Mouse (Mus musculus): ENCODE results near the gene Scamp1.

DNA sequence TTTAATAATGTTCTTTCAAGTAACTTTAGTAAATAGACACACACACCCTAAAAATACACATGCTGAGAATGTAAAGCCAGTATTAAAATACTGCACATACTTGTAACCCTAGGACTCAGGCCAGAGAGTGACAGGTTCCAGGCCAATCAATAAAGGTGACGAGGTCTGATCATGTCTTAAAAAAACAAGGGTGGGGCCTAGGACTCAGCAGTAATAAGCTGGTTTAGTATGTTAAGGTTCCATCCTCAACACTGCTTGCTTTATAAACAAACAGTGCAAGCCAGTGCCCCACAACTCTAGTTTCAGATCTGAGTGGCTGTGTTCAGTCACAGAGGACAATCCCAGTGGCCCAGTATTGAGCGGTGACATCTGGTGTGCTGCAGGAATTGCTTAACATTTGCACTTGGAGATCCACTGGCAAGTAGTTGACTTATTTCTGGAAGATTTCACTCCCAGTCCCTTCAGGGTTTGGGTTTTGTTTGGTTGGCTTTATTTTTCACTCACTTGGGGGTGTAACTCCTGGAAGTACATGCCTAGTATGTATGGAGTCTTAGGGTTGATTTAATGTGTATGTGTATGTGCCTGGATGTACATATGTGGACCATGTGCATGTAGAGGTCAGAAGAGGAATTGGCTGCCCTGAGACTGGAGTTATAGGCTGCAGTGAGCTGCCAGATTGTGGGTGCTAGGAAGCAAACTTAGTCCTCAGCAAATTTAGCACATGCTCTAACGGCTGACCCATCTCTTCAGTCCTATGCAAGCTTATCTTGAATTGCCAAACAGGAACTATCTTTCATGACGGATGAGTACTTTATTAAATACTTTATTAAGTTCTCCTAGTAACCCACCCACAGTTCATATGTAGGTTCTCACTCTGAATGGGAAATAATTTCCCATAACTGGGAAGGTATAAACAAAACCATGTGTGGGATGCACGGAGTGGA lies 104.9 kb downstream of the Scamp1 start:
- TF ChIP-seq POLR2A (IDR thresholded peaks at IDR 0.05; ENCODE audit: borderline replicate concordance, extremely low read depth, low read depth, low read length) (no peak), CTCF (IDR thresholded peaks at IDR 0.05; ENCODE audit: insufficient read depth, low read length) (no peak)

Data from lung, adult 2 months (tissue).